Mouse (Mus musculus) CH12.LX (cell line): ENCODE results near the gene Sez6l2. TPM values are rescaled to one million over a fixed set of nuclear protein-coding genes. Genes with fewer than 3 reads are reported as not detected.
A peak's percentile ranks its signal among the peaks of the same experiment; 100 is the strongest.

Source experiments
- DNase-seq: peaks from one replicate; pipeline ENCODE4 v3.0.0-alpha.2; 2013; ENCODE audit errors: extremely low read depth
- H3K27ac ChIP-seq: 2 replicates; pipeline ENCODE4 v1.5.1; 2012; ENCODE audit warnings: low read depth, mild to moderate bottlenecking, control low read depth, moderate library complexity; ENCODE audit not compliant: insufficient read depth
- H3K27me3 ChIP-seq: replicated peaks from 2 replicates; pipeline ENCODE3; 2012; ENCODE audit warnings: inconsistent platforms
- H3K36me3 ChIP-seq, 2 experiments: replicated peaks in 1 of 2; 2 replicates each; pipeline versions ENCODE3 to v1.6.1; 2012; ENCODE audit warnings: inconsistent platforms in 1 of 2, low read length in 1 of 2, mild to moderate bottlenecking in 1 of 2, mixed read lengths in 1 of 2, moderate library complexity in 1 of 2; ENCODE audit not compliant: control insufficient read depth in 1 of 2, insufficient read depth in 1 of 2
- H3K4me1 ChIP-seq, 2 experiments: 2 replicates each; pipeline ENCODE4 v1.6.1; 2012; ENCODE audit warnings: inconsistent platforms in 1 of 2, moderate library complexity in 1 of 2; ENCODE audit not compliant: insufficient read depth in 2 of 2, control insufficient read depth in 1 of 2
- H3K4me2 ChIP-seq: 2 replicates; pipeline ENCODE4 v1.6.1; 2012; ENCODE audit warnings: low read depth, mild to moderate bottlenecking, control low read depth; ENCODE audit not compliant: poor library complexity, insufficient read depth, severe bottlenecking
- H3K4me3 ChIP-seq, 3 experiments: fragments of 150-350 bp in 1 of 3; sonication (generic) in 1 of 3; replicated peaks in 1 of 3; 2 replicates each; pipeline versions ENCODE3 to v1.5.1; 2011 to 2012; ENCODE audit warnings: low read depth in 2 of 3, low read length in 2 of 3, mild to moderate bottlenecking in 2 of 3, moderate library complexity in 2 of 3, control low read depth in 1 of 3, improper control_type of control experiment in 1 of 3, inconsistent platforms in 1 of 3, mixed read lengths in 1 of 3; ENCODE audit not compliant: poor library complexity in 1 of 3
- H3K79me2 ChIP-seq: replicated peaks from 2 replicates; pipeline ENCODE4 v1.6.1; 2012; ENCODE audit warnings: mild to moderate bottlenecking, moderate library complexity; ENCODE audit not compliant: control insufficient read depth, poor library complexity, insufficient read depth, severe bottlenecking; ENCODE audit errors: extremely low read depth
- H3K9ac ChIP-seq: 2 replicates; pipeline ENCODE4 v1.6.1; 2012; ENCODE audit warnings: low read depth, mild to moderate bottlenecking, control low read depth, moderate library complexity; ENCODE audit not compliant: insufficient read depth
- H3K9me3 ChIP-seq: replicated peaks from 2 replicates; pipeline ENCODE3; 2012; ENCODE audit warnings: low read length, inconsistent platforms, mixed read lengths
- BHLHE40 ChIP-seq: IDR thresholded peaks from 2 replicates; pipeline ENCODE4 v1.6.1; 2011; ENCODE audit warnings: mild to moderate bottlenecking, low read depth, low read length, improper control_type of control experiment
- CHD2 ChIP-seq: IDR thresholded peaks from 2 replicates; pipeline ENCODE4 v1.6.1; 2011; ENCODE audit warnings: low read length, improper control_type of control experiment
- CTCF ChIP-seq, 2 experiments: IDR thresholded peaks in 1 of 2; conservative IDR thresholded peaks in 1 of 2; 2 replicates each; pipeline ENCODE4 v1.5.1; 2011 to 2012; ENCODE audit warnings: low read depth in 2 of 2, low read length in 2 of 2, improper control_type of control experiment in 1 of 2, inconsistent platforms in 1 of 2, mild to moderate bottlenecking in 1 of 2, moderate library complexity in 1 of 2
- ETS1 ChIP-seq: conservative IDR thresholded peaks from 2 replicates; pipeline ENCODE4 v1.6.1; 2012; ENCODE audit warnings: low read depth, mild to moderate bottlenecking, inconsistent platforms, low read length, improper control_type of control experiment, moderate library complexity
- HCFC1 ChIP-seq: IDR thresholded peaks from 2 replicates; pipeline ENCODE4 v1.6.1; 2012; ENCODE audit warnings: low read depth, mild to moderate bottlenecking, inconsistent platforms, low read length, improper control_type of control experiment
- JUN ChIP-seq: IDR thresholded peaks from 2 replicates; pipeline ENCODE4 v1.6.1; 2011; ENCODE audit warnings: low read depth, mild to moderate bottlenecking, low read length, improper control_type of control experiment, moderate library complexity; ENCODE audit not compliant: insufficient read depth
- MAFK ChIP-seq: IDR thresholded peaks from 2 replicates; pipeline ENCODE4 v1.6.1; 2011; ENCODE audit warnings: low read length, improper control_type of control experiment; ENCODE audit not compliant: insufficient replicate concordance
- MAZ ChIP-seq: IDR thresholded peaks from 2 replicates; pipeline ENCODE4 v1.6.1; 2012; ENCODE audit warnings: low read depth, mild to moderate bottlenecking, inconsistent platforms, low read length, improper control_type of control experiment, moderate library complexity
- MEF2A ChIP-seq: IDR thresholded peaks from 2 replicates; pipeline ENCODE4 v1.6.1; 2014; ENCODE audit warnings: low read depth, mild to moderate bottlenecking, inconsistent platforms, low read length, improper control_type of control experiment, borderline replicate concordance
- MYC ChIP-seq: IDR thresholded peaks from 2 replicates; pipeline ENCODE4 v1.6.1; 2011; ENCODE audit warnings: low read depth, mild to moderate bottlenecking, improper control_type of control experiment, low read length
- NELFE ChIP-seq: IDR thresholded peaks from 2 replicates; pipeline ENCODE4 v1.6.1; 2011; ENCODE audit warnings: low read depth, low read length, improper control_type of control experiment
- NRF1 ChIP-seq: IDR thresholded peaks from 2 replicates; pipeline ENCODE4 v1.6.1; 2014; ENCODE audit warnings: low read depth, mild to moderate bottlenecking, inconsistent platforms, low read length, improper control_type of control experiment, moderate library complexity
- PAX5 ChIP-seq: IDR thresholded peaks from 2 replicates; pipeline ENCODE4 v1.6.1; 2012; ENCODE audit warnings: low read length, inconsistent platforms, mixed read lengths
- RAD21 ChIP-seq: IDR thresholded peaks from 2 replicates; pipeline ENCODE4 v1.6.1; 2011; ENCODE audit warnings: low read depth, mild to moderate bottlenecking, low read length, improper control_type of control experiment, moderate library complexity
- RCOR1 ChIP-seq: conservative IDR thresholded peaks from 2 replicates; pipeline ENCODE4 v1.6.1; 2012; ENCODE audit warnings: low read depth, mild to moderate bottlenecking, inconsistent platforms, low read length, improper control_type of control experiment
- TBP ChIP-seq: conservative IDR thresholded peaks from 2 replicates; pipeline ENCODE4 v1.6.1; 2011; ENCODE audit warnings: low read depth, low read length, improper control_type of control experiment
- TCF12 ChIP-seq: IDR thresholded peaks from 2 replicates; pipeline ENCODE4 v1.6.1; 2014; ENCODE audit warnings: low read depth, mild to moderate bottlenecking, inconsistent platforms, low read length, improper control_type of control experiment
- UBTF ChIP-seq: IDR thresholded peaks from 2 replicates; pipeline ENCODE4 v1.6.1; 2012; ENCODE audit warnings: low read depth, mild to moderate bottlenecking, inconsistent platforms, low read length, improper control_type of control experiment, moderate library complexity
- USF1 ChIP-seq: IDR thresholded peaks from 2 replicates; pipeline ENCODE4 v1.6.1; 2014; ENCODE audit warnings: low read depth, mild to moderate bottlenecking, inconsistent platforms, low read length, improper control_type of control experiment
- ZKSCAN1 ChIP-seq: IDR thresholded peaks from 2 replicates; pipeline ENCODE4 v1.6.1; 2012; ENCODE audit warnings: low read depth, inconsistent platforms, low read length, improper control_type of control experiment, borderline replicate concordance
- dilution Hi-C: fragments of 300-500 bp; cut with MboI; formaldehyde crosslinking; loops from 2 replicates; pipeline ENCODE4 v1.14.3; 2020; ENCODE audit warnings: low sequenced_read_pairs; ENCODE audit not compliant: extremely low pct_unique_long_range_greater_than_20kb, extremely low pct_ligation_motif_present
- in situ Hi-C: fragments of 300-500 bp; cut with MboI; formaldehyde crosslinking; loops from 3 replicates; pipeline ENCODE4 v1.14.3; 2019; ENCODE audit warnings: low sequenced_read_pairs, low pct_ligation_motif_present, low pct_unique_long_range_greater_than_20kb, mixed read lengths
- polyA plus RNA-seq: library from polyadenylated mRNA; unstranded; fragments of >175 nt; gene quantifications from 2 replicates; pipeline ENCODE4 v1.2.1, GENCODE M21; 2012; ENCODE audit warnings: low read depth; ENCODE audit not compliant: insufficient read length
- total RNA-seq, 2 experiments: library from RNA; depleted of rRNA; stranded (reverse); fragments of 300-350 nt in 1 of 2; fragments of >200 nt in 1 of 2; gene quantifications; 2 replicates each; pipeline ENCODE4 v1.2.3; 2012 to 2014

The Sez6l2 gene
- total and polyA plus RNA-seq, 3 experiments: 7.2 to 29.3 (median 9.9) TPM

DNA sequence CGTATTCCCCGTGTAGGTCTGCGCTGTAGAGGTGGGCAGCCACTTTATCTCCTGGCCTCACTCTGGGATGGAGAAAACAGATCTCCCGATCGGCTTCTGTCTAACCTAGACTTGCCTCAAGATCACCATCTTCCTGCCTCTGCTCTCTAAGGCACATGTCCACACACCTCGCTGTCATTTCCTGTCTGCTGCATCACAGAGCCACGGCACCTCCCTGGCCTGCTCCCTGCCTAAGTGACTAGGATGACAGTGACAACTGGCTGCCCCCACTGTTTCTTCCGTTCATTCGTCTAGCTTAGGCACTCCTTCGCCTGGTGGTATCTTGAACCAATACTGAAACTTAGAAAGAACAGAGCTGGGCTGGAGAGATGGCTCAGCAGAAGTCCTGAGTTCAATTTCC, 49.2 kb downstream of the Sez6l2 start (continued):
- no peak for TF ChIP-seq JUN

DNA sequence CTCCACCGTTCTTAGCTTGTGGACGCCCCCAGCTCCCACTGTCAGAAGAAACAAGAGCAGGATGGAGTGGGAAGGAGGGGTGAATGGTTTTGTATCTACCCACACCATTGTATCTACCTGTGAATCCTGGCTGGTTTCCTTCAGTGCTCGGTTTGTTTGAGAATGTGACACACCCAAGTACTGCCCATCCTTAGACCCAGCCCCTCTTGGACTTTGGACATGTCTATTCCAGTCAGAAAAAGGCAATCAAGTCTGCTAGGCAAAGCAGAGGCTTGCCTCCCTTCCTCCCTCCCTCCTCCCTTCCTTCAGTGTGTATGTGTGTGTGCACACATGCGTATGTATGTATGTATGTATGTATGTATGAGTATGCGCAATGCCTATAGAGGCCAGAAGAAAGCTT, 53.3 kb downstream of the Sez6l2 start:
- no peak overlapping the region for H3K4me2 ChIP-seq
- DNase-seq: no peak
- H3K36me3 ChIP-seq: peaks cover 19 to 40% of the 10 kb centered on the region in 2 experiments
- in situ Hi-C loops (no loop called here), dilution Hi-C loops (no loop called here)
- H3K27me3 ChIP-seq: no peaks in the 10 kb centered on the region
- no peak for TF ChIP-seq PAX5
- no peak for TF ChIP-seq CTCF (conservative IDR thresholded peaks at IDR 0.05 in 1 of 2, IDR thresholded peaks at IDR 0.05 in 1 of 2; ENCODE audit: low read depth in 2 of 2, low read length in 2 of 2)
- TF ChIP-seq CHD2: no peak
- TF ChIP-seq RAD21: no peak
- TF ChIP-seq MYC: no peak
- no peak for TF ChIP-seq MAZ
- no peak for TF ChIP-seq RCOR1
- TF ChIP-seq ETS1: no peak
- TF ChIP-seq USF1: no peak
- TF ChIP-seq BHLHE40: no peak
- TF ChIP-seq TCF12: no peak
- TF ChIP-seq NELFE: no peak
- no peak for TF ChIP-seq JUN
- TF ChIP-seq HCFC1: no peak
- TF ChIP-seq NRF1: no peak
- TF ChIP-seq MEF2A: no peak
- TF ChIP-seq UBTF: no peak
- H3K4me1 ChIP-seq: peaks cover 15 to 41% of the 10 kb centered on the region in 2 experiments
- H3K9ac ChIP-seq: no peak overlapping the region
- no peak overlapping the region for H3K4me3 ChIP-seq
- no peaks in the 10 kb centered on the region for H3K79me2 ChIP-seq
- H3K9me3 ChIP-seq: no peaks in the 10 kb centered on the region
- no peak overlapping the region for H3K27ac ChIP-seq

- DNase-seq: no peak
- H3K9me3 ChIP-seq: no peaks in the 10 kb centered on the region
- in situ Hi-C loops: no loop called here
- H3K27ac ChIP-seq: no peak overlapping the region
- no peaks in the 10 kb centered on the region for H3K79me2 ChIP-seq
- H3K27me3 ChIP-seq: no peaks in the 10 kb centered on the region
- no peak overlapping the region for H3K4me3 ChIP-seq
- H3K9ac ChIP-seq: no peak overlapping the region
- H3K36me3 ChIP-seq: peaks cover 14 to 33% of the 10 kb centered on the region in 2 experiments
- dilution Hi-C loops: no loop called here
- peaks cover 21 to 48% of the 10 kb centered on the region in 2 experiments for H3K4me1 ChIP-seq
- no peak for TF ChIP-seq TBP
- peak in 1 of 2 experiments; percentile 36; a peak in 3 of 4 replicates for TF ChIP-seq CTCF (conservative IDR thresholded peaks at IDR 0.05 in 1 of 2, IDR thresholded peaks at IDR 0.05 in 1 of 2; ENCODE audit: low read depth in 2 of 2, low read length in 2 of 2)
- TF ChIP-seq MYC: peak; percentile 66; the same call in 1 of the 2 replicates
- peak; percentile 61; the same call in 1 of the 2 replicates for TF ChIP-seq MAFK
- TF ChIP-seq ZKSCAN1: no peak
- H3K4me2 ChIP-seq: no peak overlapping the region
Measured at GRCm38 (mm10) chr7:127004122-127004875, 53.9 kb downstream of the Sez6l2 start.
